Mouse (Mus musculus) cerebellum, adult 9-11 months (tissue): Measurements from ENCODE around the gene Leng9.

Experiments
- DNase-seq: peaks from one replicate; pipeline ENCODE4 v3.0.0; 2022

Gene Leng9

DNA sequence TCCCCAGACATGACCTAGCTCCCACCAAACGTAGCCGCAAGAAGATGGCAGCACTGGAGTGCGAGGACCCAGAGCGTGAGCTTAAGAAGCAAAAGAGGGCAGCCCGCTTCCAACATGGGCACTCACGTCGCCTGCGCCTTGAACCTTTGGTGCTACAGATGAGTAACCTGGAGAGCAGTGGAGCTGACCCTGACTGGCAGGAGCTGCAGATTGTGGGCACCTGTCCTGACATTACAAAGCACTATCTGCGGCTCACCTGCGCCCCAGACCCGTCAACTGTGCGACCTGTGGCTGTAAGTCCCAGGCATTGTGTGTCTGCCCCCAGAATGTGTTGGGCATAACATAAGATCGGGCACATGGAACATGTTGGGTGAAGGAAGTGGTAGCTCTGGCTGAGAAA lies 6.1 kb downstream of the Leng9 start:
- peak; percentile 42 for DNase-seq

DNA sequence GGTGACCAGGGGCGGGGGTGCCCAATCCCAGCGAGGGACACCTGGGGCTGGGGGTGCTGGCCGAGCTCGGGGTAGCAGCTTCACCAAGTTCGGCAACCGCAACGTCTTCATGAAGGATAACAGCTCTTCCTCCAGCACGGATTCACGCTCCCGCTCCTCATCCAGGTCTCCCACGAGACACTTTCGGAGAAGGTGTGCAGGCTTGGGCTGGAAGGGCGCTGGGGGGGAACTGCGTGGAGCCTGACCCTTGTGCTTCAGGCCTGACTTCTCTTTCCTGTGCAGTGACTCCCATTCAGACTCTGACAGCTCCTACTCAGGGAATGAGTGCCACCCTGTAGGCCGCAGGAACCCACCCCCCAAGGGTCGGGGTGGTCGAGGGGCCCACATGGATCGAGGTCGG lies 6.7 kb downstream of the Leng9 start:
- DNase-seq: peak; percentile 44

- DNase-seq: peak; percentile 46
Measured at GRCm38 (mm10) chr7:4142796-4143445, 7.3 kb downstream of the Leng9 start.

DNA sequence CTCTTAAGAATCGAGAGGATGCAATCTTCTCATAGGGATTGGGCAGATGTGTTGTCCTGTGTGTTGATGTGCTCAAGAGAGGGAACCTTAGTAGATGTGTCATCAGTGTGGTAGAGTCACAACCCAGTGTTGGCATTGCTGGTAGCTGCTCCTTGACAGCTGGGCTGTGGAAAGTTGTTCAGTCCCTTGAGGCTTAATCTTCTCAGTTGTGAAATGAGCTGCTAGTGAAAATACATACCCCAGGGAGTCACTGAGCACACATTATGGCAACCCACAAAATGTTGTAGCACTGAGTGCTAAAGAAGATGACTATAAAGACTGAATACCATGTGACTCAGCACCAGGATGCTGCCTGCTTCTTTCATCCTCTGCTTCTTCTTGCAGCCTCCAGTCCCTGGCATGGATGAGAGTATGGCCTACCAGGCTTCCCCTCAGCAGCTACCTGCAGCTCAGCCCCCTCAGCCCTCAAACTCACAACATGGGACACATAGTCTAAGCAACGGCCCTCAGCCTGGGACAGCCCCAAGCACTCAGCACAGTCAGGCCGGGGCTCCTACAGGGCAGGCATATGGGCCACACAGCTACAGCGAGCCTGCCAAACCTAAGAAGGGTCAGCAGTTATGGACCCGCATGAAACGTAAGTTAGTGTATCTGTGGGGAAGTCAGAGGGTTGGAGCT lies 8.4 kb downstream of the Leng9 start:
- DNase-seq: peak; percentile 35

- DNase-seq: peak; percentile 24
Measured at GRCm38 (mm10) chr7:4139391-4139790, 10.8 kb downstream of the Leng9 start.

DNA sequence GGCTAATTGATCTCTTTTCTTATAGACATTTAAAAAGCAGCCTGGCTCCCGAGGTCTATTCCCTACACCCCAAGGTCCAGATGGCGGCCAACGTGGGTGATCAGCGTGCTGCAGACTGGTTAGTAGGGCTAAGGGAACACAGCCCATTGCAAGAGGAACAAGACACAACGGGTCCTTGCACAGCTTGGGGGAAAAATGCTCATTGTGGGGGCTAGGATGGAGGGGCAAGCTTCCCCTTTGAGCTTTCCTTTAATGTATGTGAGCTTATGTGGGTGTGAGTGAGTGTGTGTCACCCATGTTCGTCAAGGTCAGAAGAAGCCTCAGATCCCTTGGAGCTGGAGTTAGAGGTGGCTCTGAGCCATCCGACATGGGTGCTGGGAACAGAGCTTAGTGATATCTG lies 11.5 kb downstream of the Leng9 start:
- peak; percentile 32 for DNase-seq

DNA sequence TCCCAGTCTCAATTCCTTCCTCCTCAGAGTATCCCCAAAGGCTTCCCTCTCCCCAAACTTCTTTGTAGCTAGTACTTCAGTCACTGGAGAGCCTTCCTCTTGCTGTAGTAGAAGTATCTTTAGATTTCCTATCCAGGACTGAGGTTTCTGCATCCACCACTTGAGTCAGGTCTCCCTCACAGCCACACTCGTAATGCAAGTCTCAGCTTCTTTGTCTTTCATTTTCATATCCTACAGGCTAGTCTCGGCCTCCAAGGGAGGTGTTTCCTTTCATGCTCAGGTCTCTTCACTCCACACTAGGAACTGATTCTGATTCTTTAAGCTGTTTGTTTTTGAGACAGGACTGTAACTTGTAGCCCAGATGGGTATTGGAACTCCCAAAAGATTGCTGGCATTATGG lies 12.0 kb downstream of the Leng9 start:
- DNase-seq: no peak

GRCm38 (mm10) chr7:4137746-4138145 lies 12.4 kb downstream of the Leng9 start:
- peak; percentile 68 for DNase-seq

- DNase-seq: peak; percentile 100
Measured at GRCm38 (mm10) chr7:4136771-4137531, 13.2 kb downstream of the Leng9 start, which contains the start of gene Leng8. Gene Leng8, plus strand, starts transcription at chr7:4137039.

DNA sequence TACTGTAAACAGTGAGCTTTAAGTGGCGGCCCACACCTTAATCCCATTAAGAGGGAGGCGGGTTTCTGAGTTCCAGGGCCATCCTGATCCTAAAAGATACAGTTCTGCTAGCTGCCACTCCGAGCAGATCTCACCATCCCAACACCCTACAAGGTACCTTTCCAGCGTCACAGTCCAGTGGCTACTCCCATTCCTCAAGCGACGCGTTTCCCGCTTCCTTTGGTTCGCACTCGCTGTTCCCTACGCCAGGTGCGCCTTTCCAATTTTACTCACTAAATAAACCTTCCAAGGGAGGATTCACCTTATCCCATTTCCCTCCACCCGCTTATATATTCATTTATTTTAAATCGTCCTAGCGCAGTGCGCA lies 13.8 kb downstream of the Leng9 start:
- no peak for DNase-seq

DNA sequence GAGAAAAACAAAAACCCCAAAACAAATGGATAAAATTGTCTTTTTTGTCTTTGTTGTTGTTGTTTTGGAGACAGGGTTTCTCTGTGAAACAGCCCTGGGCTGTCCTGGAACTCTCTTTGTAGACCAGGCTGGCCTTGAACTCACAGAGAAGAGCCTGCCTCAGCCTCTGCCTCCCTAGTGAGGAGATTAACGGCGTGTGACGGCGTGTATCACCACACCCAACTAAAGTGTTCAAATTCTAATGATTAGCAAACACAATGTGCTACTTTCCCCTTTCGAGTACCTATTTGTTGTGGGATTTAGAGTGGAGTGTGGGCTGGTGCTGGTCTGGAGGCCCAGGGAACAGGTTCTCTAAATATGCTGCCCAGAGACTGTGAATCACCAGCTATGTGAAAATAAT lies 15.3 kb downstream of the Leng9 start:
- no peak for DNase-seq

GRCm38 (mm10) chr7:4132998-4133397 lies 17.2 kb downstream of the Leng9 start:
- DNase-seq: peak; percentile 58

DNA sequence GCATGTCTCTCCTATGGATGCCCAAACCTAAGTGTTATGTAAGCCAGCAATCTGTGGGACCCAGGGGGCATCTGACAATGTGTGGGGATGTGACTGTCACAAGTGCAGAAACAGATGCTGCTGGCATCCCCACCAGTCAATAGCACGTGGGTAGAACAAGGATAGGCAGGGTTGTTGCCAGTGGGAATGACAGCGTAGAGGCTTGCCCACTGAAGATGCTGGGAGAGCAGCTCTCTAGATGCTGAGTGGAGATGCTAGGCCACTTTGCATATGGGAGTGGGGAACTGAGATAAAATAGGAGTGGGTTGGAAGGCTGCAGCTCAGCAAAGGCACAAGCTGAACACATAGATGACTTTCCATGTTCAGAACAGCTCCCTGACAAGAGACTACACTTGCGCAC lies 17.6 kb downstream of the Leng9 start:
- DNase-seq: peak; percentile 35

GRCm38 (mm10) chr7:4131964-4132363 lies 18.2 kb downstream of the Leng9 start:
- no peak for DNase-seq

DNA sequence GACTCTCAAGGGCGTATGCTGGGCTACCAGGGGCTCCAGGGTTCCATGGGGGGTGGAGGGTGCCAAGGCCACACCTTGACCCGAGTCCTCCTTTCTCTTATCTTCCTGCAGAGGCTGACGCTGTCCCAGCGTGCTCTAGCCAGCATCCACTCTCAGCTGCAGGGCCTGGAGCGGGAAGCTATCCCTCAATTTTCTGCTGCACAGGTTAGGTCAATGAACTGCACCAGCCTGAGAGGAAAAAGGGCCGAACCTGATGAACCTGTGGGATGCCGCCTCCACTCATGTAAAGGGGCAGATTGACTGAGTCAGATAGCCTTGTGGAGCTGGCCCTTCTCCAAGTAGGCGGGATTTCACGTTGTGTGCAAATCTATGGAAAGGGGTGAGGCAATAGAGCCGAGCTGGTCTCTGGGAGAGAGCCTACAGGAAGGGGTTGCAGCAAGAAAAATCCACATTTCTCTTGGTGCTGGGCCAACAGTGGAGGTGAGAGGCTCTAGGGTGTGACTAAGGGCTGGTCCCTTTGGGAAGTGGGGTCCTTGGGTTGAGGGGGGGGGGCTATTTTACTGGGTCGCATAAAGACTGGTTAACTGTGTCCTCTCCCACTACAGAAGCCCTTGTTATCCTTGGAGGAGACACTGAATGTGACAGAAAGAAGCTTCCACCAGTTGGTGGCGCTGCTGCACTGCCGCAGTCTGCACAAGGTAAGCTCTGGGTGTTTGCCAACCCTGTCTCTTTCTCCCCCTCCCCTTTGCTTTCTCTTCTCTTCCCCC lies 19.3 kb downstream of the Leng9 start:
- peak; percentile 85 for DNase-seq

GRCm38 (mm10) chr7:4128860-4129259 lies 21.3 kb downstream of the Leng9 start:
- DNase-seq: peak; percentile 33

DNA sequence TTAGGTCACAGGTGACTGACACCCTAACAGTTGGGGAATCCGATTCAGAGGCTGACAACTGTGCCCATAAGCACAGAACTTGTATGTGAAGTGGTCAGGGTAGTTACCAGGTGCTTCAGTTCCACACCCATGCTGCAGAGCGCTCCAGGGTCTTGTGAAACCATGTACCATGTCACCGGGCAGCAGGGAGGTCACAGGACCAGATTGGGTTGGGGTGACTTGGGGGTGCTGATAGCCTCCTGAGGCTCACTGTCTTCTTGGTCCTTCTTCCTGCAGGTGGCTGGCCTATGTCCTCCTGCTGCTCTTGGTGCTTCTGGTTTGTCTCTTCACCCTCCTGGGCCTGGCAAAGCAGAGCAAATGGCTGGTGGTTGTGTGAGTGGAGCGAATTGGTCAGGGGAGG lies 22.3 kb downstream of the Leng9 start:
- peak; percentile 28 for DNase-seq

GRCm38 (mm10) chr7:4126992-4127785 lies 23.0 kb downstream of the Leng9 start:
- peak; percentile 28 for DNase-seq

GRCm38 (mm10) chr7:4125306-4125705 lies 24.9 kb downstream of the Leng9 start:
- peak; percentile 49 for DNase-seq

DNA sequence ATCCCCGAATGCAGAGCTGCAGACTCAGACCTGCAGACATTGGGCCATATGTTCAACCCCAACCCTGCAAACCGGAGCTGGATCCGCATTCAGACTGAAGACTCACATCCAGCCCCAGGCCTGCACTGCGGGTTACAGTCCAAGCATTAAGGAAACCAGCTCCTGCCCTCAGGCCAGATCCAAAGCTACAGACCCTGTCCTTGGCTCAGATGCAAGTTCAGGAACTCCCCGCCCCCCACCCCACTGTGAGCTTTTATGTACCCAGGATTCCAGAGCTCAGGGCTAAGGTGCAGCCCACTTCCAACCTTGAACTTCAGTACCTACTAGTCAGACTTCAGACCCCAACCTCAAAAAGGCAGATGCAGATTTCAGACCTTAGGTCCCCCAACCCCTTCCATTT lies 25.3 kb downstream of the Leng9 start:
- DNase-seq: no peak

GRCm38 (mm10) chr7:4124315-4124759 lies 25.8 kb downstream of the Leng9 start:
- peak; percentile 80 for DNase-seq

DNA sequence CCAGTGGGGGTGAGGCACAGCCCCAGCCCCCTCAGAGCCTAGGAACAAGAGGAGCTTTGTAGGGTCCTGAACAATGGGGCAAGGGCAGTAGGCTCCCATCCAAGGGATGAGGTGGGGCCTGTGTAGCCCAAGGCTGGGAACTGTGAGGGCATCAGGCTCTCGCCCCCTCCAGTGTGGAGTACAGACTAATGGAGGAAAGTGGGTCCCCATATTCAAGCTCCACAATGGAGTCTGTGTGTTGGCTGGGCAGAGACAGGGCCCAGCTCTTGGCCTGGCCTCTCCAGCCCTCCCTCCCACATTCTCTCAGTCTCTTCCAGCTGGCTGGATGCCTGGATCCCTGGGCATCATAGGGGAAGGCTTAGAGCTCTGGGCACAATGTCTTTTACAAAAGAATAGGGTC lies 26.4 kb downstream of the Leng9 start:
- peak; percentile 88 for DNase-seq
